Mouse (Mus musculus) CH12.LX (cell line): ENCODE measurements around the gene Tnfsf9. TPM values are rescaled to one million over a fixed set of nuclear protein-coding genes. Genes with fewer than 3 reads are reported as not detected.
A peak's percentile ranks its signal among the peaks of the same experiment; 100 is the strongest.

Experiments used
- DNase-seq: peaks from one replicate; pipeline ENCODE4 v3.0.0-alpha.2; 2013; ENCODE audit errors: extremely low read depth
- H3K27ac ChIP-seq: 2 replicates; pipeline ENCODE4 v1.5.1; 2012; ENCODE audit warnings: low read depth, mild to moderate bottlenecking, control low read depth, moderate library complexity; ENCODE audit not compliant: insufficient read depth
- H3K27me3 ChIP-seq: replicated peaks from 2 replicates; pipeline ENCODE3; 2012; ENCODE audit warnings: inconsistent platforms
- H3K36me3 ChIP-seq, 2 experiments: replicated peaks in 1 of 2; 2 replicates each; pipeline versions ENCODE3 to v1.6.1; 2012; ENCODE audit warnings: inconsistent platforms in 1 of 2, low read length in 1 of 2, mild to moderate bottlenecking in 1 of 2, mixed read lengths in 1 of 2, moderate library complexity in 1 of 2; ENCODE audit not compliant: control insufficient read depth in 1 of 2, insufficient read depth in 1 of 2
- H3K4me1 ChIP-seq, 2 experiments: 2 replicates each; pipeline ENCODE4 v1.6.1; 2012; ENCODE audit warnings: inconsistent platforms in 1 of 2, moderate library complexity in 1 of 2; ENCODE audit not compliant: insufficient read depth in 2 of 2, control insufficient read depth in 1 of 2
- H3K4me2 ChIP-seq: 2 replicates; pipeline ENCODE4 v1.6.1; 2012; ENCODE audit warnings: low read depth, mild to moderate bottlenecking, control low read depth; ENCODE audit not compliant: poor library complexity, insufficient read depth, severe bottlenecking
- H3K4me3 ChIP-seq, 3 experiments: fragments of 150-350 bp in 1 of 3; sonication (generic) in 1 of 3; replicated peaks in 1 of 3; 2 replicates each; pipeline versions ENCODE3 to v1.5.1; 2011 to 2012; ENCODE audit warnings: low read depth in 2 of 3, low read length in 2 of 3, mild to moderate bottlenecking in 2 of 3, moderate library complexity in 2 of 3, control low read depth in 1 of 3, improper control_type of control experiment in 1 of 3, inconsistent platforms in 1 of 3, mixed read lengths in 1 of 3; ENCODE audit not compliant: poor library complexity in 1 of 3
- H3K79me2 ChIP-seq: replicated peaks from 2 replicates; pipeline ENCODE4 v1.6.1; 2012; ENCODE audit warnings: mild to moderate bottlenecking, moderate library complexity; ENCODE audit not compliant: control insufficient read depth, poor library complexity, insufficient read depth, severe bottlenecking; ENCODE audit errors: extremely low read depth
- H3K9ac ChIP-seq: 2 replicates; pipeline ENCODE4 v1.6.1; 2012; ENCODE audit warnings: low read depth, mild to moderate bottlenecking, control low read depth, moderate library complexity; ENCODE audit not compliant: insufficient read depth
- H3K9me3 ChIP-seq: replicated peaks from 2 replicates; pipeline ENCODE3; 2012; ENCODE audit warnings: low read length, inconsistent platforms, mixed read lengths
- BHLHE40 ChIP-seq: IDR thresholded peaks from 2 replicates; pipeline ENCODE4 v1.6.1; 2011; ENCODE audit warnings: mild to moderate bottlenecking, low read depth, low read length, improper control_type of control experiment
- CHD1 ChIP-seq: IDR thresholded peaks from 2 replicates; pipeline ENCODE4 v1.6.1; 2012; ENCODE audit warnings: low read depth, low read length, improper control_type of control experiment, inconsistent platforms
- CHD2 ChIP-seq: IDR thresholded peaks from 2 replicates; pipeline ENCODE4 v1.6.1; 2011; ENCODE audit warnings: low read length, improper control_type of control experiment
- E2F4 ChIP-seq: IDR thresholded peaks from 2 replicates; pipeline ENCODE4 v1.6.1; 2011; ENCODE audit warnings: low read depth, low read length, improper control_type of control experiment; ENCODE audit not compliant: insufficient replicate concordance
- ELF1 ChIP-seq: IDR thresholded peaks from 2 replicates; pipeline ENCODE4 v1.6.1; 2014; ENCODE audit warnings: low read depth, mild to moderate bottlenecking, inconsistent platforms, low read length, improper control_type of control experiment
- ETS1 ChIP-seq: conservative IDR thresholded peaks from 2 replicates; pipeline ENCODE4 v1.6.1; 2012; ENCODE audit warnings: low read depth, mild to moderate bottlenecking, inconsistent platforms, low read length, improper control_type of control experiment, moderate library complexity
- HCFC1 ChIP-seq: IDR thresholded peaks from 2 replicates; pipeline ENCODE4 v1.6.1; 2012; ENCODE audit warnings: low read depth, mild to moderate bottlenecking, inconsistent platforms, low read length, improper control_type of control experiment
- IRF4 ChIP-seq: IDR thresholded peaks from 2 replicates; pipeline ENCODE4 v1.6.1; 2014; ENCODE audit warnings: low read depth, mild to moderate bottlenecking, inconsistent platforms, low read length, improper control_type of control experiment
- JUN ChIP-seq: IDR thresholded peaks from 2 replicates; pipeline ENCODE4 v1.6.1; 2011; ENCODE audit warnings: low read depth, mild to moderate bottlenecking, low read length, improper control_type of control experiment, moderate library complexity; ENCODE audit not compliant: insufficient read depth
- JUND ChIP-seq: conservative IDR thresholded peaks from 2 replicates; pipeline ENCODE4 v1.6.1; 2011; ENCODE audit warnings: low read depth, low read length, improper control_type of control experiment
- KAT2A ChIP-seq: IDR thresholded peaks from 2 replicates; pipeline ENCODE4 v1.6.1; 2012; ENCODE audit warnings: low read length, improper control_type of control experiment, inconsistent platforms; ENCODE audit not compliant: insufficient replicate concordance
- MAFK ChIP-seq: IDR thresholded peaks from 2 replicates; pipeline ENCODE4 v1.6.1; 2011; ENCODE audit warnings: low read length, improper control_type of control experiment; ENCODE audit not compliant: insufficient replicate concordance
- MAX ChIP-seq: IDR thresholded peaks from 2 replicates; pipeline ENCODE4 v1.6.1; 2011; ENCODE audit warnings: low read length, improper control_type of control experiment
- MAZ ChIP-seq: IDR thresholded peaks from 2 replicates; pipeline ENCODE4 v1.6.1; 2012; ENCODE audit warnings: low read depth, mild to moderate bottlenecking, inconsistent platforms, low read length, improper control_type of control experiment, moderate library complexity
- MEF2A ChIP-seq: IDR thresholded peaks from 2 replicates; pipeline ENCODE4 v1.6.1; 2014; ENCODE audit warnings: low read depth, mild to moderate bottlenecking, inconsistent platforms, low read length, improper control_type of control experiment, borderline replicate concordance
- MXI1 ChIP-seq: IDR thresholded peaks from 2 replicates; pipeline ENCODE4 v1.6.1; 2011; ENCODE audit warnings: mild to moderate bottlenecking, low read depth, low read length, improper control_type of control experiment
- MYC ChIP-seq: IDR thresholded peaks from 2 replicates; pipeline ENCODE4 v1.6.1; 2011; ENCODE audit warnings: low read depth, mild to moderate bottlenecking, improper control_type of control experiment, low read length
- NELFE ChIP-seq: IDR thresholded peaks from 2 replicates; pipeline ENCODE4 v1.6.1; 2011; ENCODE audit warnings: low read depth, low read length, improper control_type of control experiment
- NRF1 ChIP-seq: IDR thresholded peaks from 2 replicates; pipeline ENCODE4 v1.6.1; 2014; ENCODE audit warnings: low read depth, mild to moderate bottlenecking, inconsistent platforms, low read length, improper control_type of control experiment, moderate library complexity
- POLR2AphosphoS2 ChIP-seq: IDR thresholded peaks from 2 replicates; pipeline ENCODE4 v1.6.1; 2011; ENCODE audit warnings: low read depth, low read length, improper control_type of control experiment
- RAD21 ChIP-seq: IDR thresholded peaks from 2 replicates; pipeline ENCODE4 v1.6.1; 2011; ENCODE audit warnings: low read depth, mild to moderate bottlenecking, low read length, improper control_type of control experiment, moderate library complexity
- RCOR1 ChIP-seq: conservative IDR thresholded peaks from 2 replicates; pipeline ENCODE4 v1.6.1; 2012; ENCODE audit warnings: low read depth, mild to moderate bottlenecking, inconsistent platforms, low read length, improper control_type of control experiment
- SIN3A ChIP-seq: IDR thresholded peaks from 2 replicates; pipeline ENCODE4 v1.6.1; 2012; ENCODE audit warnings: low read length, improper control_type of control experiment, inconsistent platforms
- SMC3 ChIP-seq: IDR thresholded peaks from 2 replicates; pipeline ENCODE4 v1.6.1; 2011; ENCODE audit warnings: low read depth, low read length, improper control_type of control experiment
- TCF12 ChIP-seq: IDR thresholded peaks from 2 replicates; pipeline ENCODE4 v1.6.1; 2014; ENCODE audit warnings: low read depth, mild to moderate bottlenecking, inconsistent platforms, low read length, improper control_type of control experiment
- USF1 ChIP-seq: IDR thresholded peaks from 2 replicates; pipeline ENCODE4 v1.6.1; 2014; ENCODE audit warnings: low read depth, mild to moderate bottlenecking, inconsistent platforms, low read length, improper control_type of control experiment
- USF2 ChIP-seq: conservative IDR thresholded peaks from 2 replicates; pipeline ENCODE4 v1.6.1; 2011; ENCODE audit warnings: low read depth, low read length, improper control_type of control experiment
- ZC3H11A ChIP-seq: IDR thresholded peaks from 2 replicates; pipeline ENCODE4 v1.6.1; 2012; ENCODE audit warnings: low read depth, mild to moderate bottlenecking, inconsistent platforms, low read length, improper control_type of control experiment
- ZKSCAN1 ChIP-seq: IDR thresholded peaks from 2 replicates; pipeline ENCODE4 v1.6.1; 2012; ENCODE audit warnings: low read depth, inconsistent platforms, low read length, improper control_type of control experiment, borderline replicate concordance
- ZMIZ1 ChIP-seq: IDR thresholded peaks from 2 replicates; pipeline ENCODE4 v1.6.1; 2012; ENCODE audit warnings: low read depth, mild to moderate bottlenecking, inconsistent platforms, low read length, improper control_type of control experiment
- ZNF384 ChIP-seq: IDR thresholded peaks from 2 replicates; pipeline ENCODE4 v1.6.1; 2012; ENCODE audit warnings: low read depth, low read length, improper control_type of control experiment, inconsistent platforms
- dilution Hi-C: fragments of 300-500 bp; cut with MboI; formaldehyde crosslinking; loops from 2 replicates; pipeline ENCODE4 v1.14.3; 2020; ENCODE audit warnings: low sequenced_read_pairs; ENCODE audit not compliant: extremely low pct_unique_long_range_greater_than_20kb, extremely low pct_ligation_motif_present
- in situ Hi-C: fragments of 300-500 bp; cut with MboI; formaldehyde crosslinking; loops from 3 replicates; pipeline ENCODE4 v1.14.3; 2019; ENCODE audit warnings: low sequenced_read_pairs, low pct_ligation_motif_present, low pct_unique_long_range_greater_than_20kb, mixed read lengths
- polyA plus RNA-seq: library from polyadenylated mRNA; unstranded; fragments of >175 nt; gene quantifications from 2 replicates; pipeline ENCODE4 v1.2.1, GENCODE M21; 2012; ENCODE audit warnings: low read depth; ENCODE audit not compliant: insufficient read length
- total RNA-seq, 2 experiments: library from RNA; depleted of rRNA; stranded (reverse); fragments of 300-350 nt in 1 of 2; fragments of >200 nt in 1 of 2; gene quantifications; 2 replicates each; pipeline ENCODE4 v1.2.3; 2012 to 2014

Tnfsf9 gene
- total and polyA plus RNA-seq, 3 experiments, result 123 to 321 (median 137) TPM

GRCm38 (mm10) chr17:57134693-57135092 is 29.6 kb downstream of the Tnfsf9 start:
- in situ Hi-C loops (no loop called here), dilution Hi-C loops (no loop called here)
- TF ChIP-seq USF1 (no peak), ELF1 (0 out of 2 replicates have a peak, but pooled peaks have one; percentile 4), ZMIZ1 (peak; percentile 17)
- Histone ChIP-seq H3K4me1 (peaks cover 49 to 86% of the 10 kb centered on the region in 2 experiments), H3K9me3 (peaks cover 7% of the 10 kb centered on the region), H3K9ac (no peak overlapping the region), H3K27me3 (no peaks in the 10 kb centered on the region), H3K79me2 (peaks cover 9% of the 10 kb centered on the region; the same call in 1 of the 2 replicates), H3K4me2 (no peak overlapping the region), H3K36me3 (peaks cover 13 to 66% of the 10 kb centered on the region in 2 experiments), H3K27ac (peak overlapping the region; percentile 62), H3K4me3 (no peak overlapping the region)
- no peak for DNase-seq

- H3K27me3 ChIP-seq, result no peaks in the 10 kb centered on the region
- H3K4me3 ChIP-seq, result no peak overlapping the region
- no peak overlapping the region for H3K9ac ChIP-seq
- peaks cover 7% of the 10 kb centered on the region for H3K9me3 ChIP-seq
- no peak overlapping the region for H3K4me2 ChIP-seq
- in situ Hi-C loops (no loop called here), dilution Hi-C loops (no loop called here)
- peaks cover 56 to 92% of the 10 kb centered on the region in 2 experiments for H3K4me1 ChIP-seq
- H3K36me3 ChIP-seq, result peaks cover 14 to 65% of the 10 kb centered on the region in 2 experiments
- peak; percentile 97 for DNase-seq
- peak overlapping the region; percentile 62; the same call in 1 of the 2 replicates for H3K27ac ChIP-seq
- H3K79me2 ChIP-seq, result peaks cover 9% of the 10 kb centered on the region; the same call in 1 of the 2 replicates
- TF ChIP-seq MYC (0 out of 2 replicates have a peak, but pooled peaks have one; percentile 18), IRF4 (peak; percentile 12; the same call in 1 of the 2 replicates), ZMIZ1 (no peak), KAT2A (no peak), CHD2 (no peak), MAFK (0 out of 2 replicates have a peak, but pooled peaks have one; percentile 28), MAZ (no peak), SMC3 (no peak; the same call in 1 of the 2 replicates), CHD1 (no peak), ZNF384 (peak; percentile 85), SIN3A (peak; percentile 6; the same call in 1 of the 2 replicates), ZKSCAN1 (no peak), MAX (no peak), E2F4 (no peak), USF1 (no peak), NRF1 (no peak), MXI1 (no peak), JUND (no peak; the same call in none of the 2 replicates), ETS1 (peak; percentile 78), JUN (no peak), POLR2AphosphoS2 (no peak), USF2 (no peak), BHLHE40 (peak; percentile 82; the same call in 1 of the 2 replicates), HCFC1 (no peak), MEF2A (peak; percentile 70; the same call in 1 of the 2 replicates), NELFE (no peak), ZC3H11A (no peak), TCF12 (peak; percentile 22; the same call in 1 of the 2 replicates), ELF1 (no peak), RAD21 (no peak; the same call in none of the 2 replicates), RCOR1 (no peak)
Measured at GRCm38 (mm10) chr17:57135635-57136034, 30.5 kb downstream of the Tnfsf9 start.
